Mouse (Mus musculus) midbrain, postnatal 0 days (tissue): ENCODE results near the gene Pear1. TPM values are rescaled to one million over a fixed set of nuclear protein-coding genes. Genes with fewer than 3 reads are reported as not detected.

Source experiments
- ATAC-seq: fragments of 200-750 bp; cut with Nextera tagmentation; 2 replicates; pipeline ENCODE4 v1.8.0; 2017; ENCODE audit warnings: moderate number of reproducible peaks, mild to moderate bottlenecking, moderate TSS enrichment, moderate library complexity; ENCODE audit not compliant: low FRiP score
- DNase-seq: peaks from one replicate; pipeline ENCODE4 v3.0.0-alpha.2; 2015; ENCODE audit warnings: low spot score
- H3K27ac ChIP-seq: fragments of 300-500 bp; sonication (generic); 2 replicates; pipeline ENCODE4 v1.5.1; 2014; ENCODE audit warnings: low read depth, mild to moderate bottlenecking, low read length, mixed read lengths
- H3K27me3 ChIP-seq: fragments of 300-500 bp; sonication (generic); 2 replicates; pipeline ENCODE4 v1.6.1; 2014; ENCODE audit warnings: low read length, control low read depth, mixed read lengths; ENCODE audit not compliant: insufficient read depth
- H3K36me3 ChIP-seq: fragments of 300-500 bp; sonication (generic); 2 replicates; pipeline ENCODE4 v1.6.1; 2014; ENCODE audit warnings: low read length, control low read depth, mixed read lengths; ENCODE audit not compliant: insufficient read depth
- H3K4me1 ChIP-seq: fragments of 300-500 bp; sonication (generic); 2 replicates; pipeline ENCODE4 v1.6.1; 2014; ENCODE audit warnings: mild to moderate bottlenecking, control low read depth, antibody characterized with exemption, low read length, mixed read lengths; ENCODE audit not compliant: insufficient read depth
- H3K4me2 ChIP-seq: fragments of 300-500 bp; sonication (generic); 2 replicates; pipeline ENCODE4 v1.6.1; 2014; ENCODE audit warnings: low read depth, mild to moderate bottlenecking, low read length, mixed read lengths; ENCODE audit not compliant: poor library complexity, severe bottlenecking
- H3K4me3 ChIP-seq: fragments of 300-500 bp; sonication (generic); 2 replicates; pipeline ENCODE4 v1.5.1; 2014; ENCODE audit warnings: low read depth, mild to moderate bottlenecking, low read length, moderate library complexity
- H3K9ac ChIP-seq: fragments of 300-500 bp; sonication (generic); replicated peaks from 2 replicates; pipeline ENCODE4 v1.6.1; 2014; ENCODE audit warnings: mild to moderate bottlenecking, low read length, moderate library complexity, mixed read lengths; ENCODE audit not compliant: poor library complexity, severe bottlenecking
- H3K9me3 ChIP-seq: fragments of 300-500 bp; sonication (generic); 2 replicates; pipeline ENCODE4 v1.6.1; 2016; ENCODE audit warnings: low read length, control low read depth
- CTCF ChIP-seq: IDR thresholded peaks from 2 replicates; pipeline ENCODE4 v1.5.1; 2016; ENCODE audit warnings: antibody characterized with exemption, mild to moderate bottlenecking
- WGBS: fragments of 180-500 bp; shearing (Covaris S2); extraction: QIAGEN DNeasy Blood & Tissue Kit; methylation state at CpG from one replicate; pipeline ENCODE4 v1.1.7; 2014; 5-methylcytosine and 5-hydroxymethylcytosine counted together
- polyA plus RNA-seq: library from polyadenylated mRNA; unstranded; fragments of >200 nt; fragmentation: Nextera tagmentation; extraction: Ambion mirVana; gene quantifications from 2 replicates; pipeline ENCODE4 v1.2.1, GENCODE M21; 2015
- total RNA-seq: library from RNA; depleted of rRNA; stranded (reverse); fragments of >200 nt; gene quantifications from 2 replicates; pipeline ENCODE4 v1.2.3, GENCODE M21; 2014; rRNA removed

The Pear1 gene
- total and polyA plus RNA-seq, 2 experiments from 2014 or later = 5.7 to 19.0 TPM

GRCm38 (mm10) chr3:87728696-87729095 lies 95.4 kb downstream of the Pear1 start:
- H3K4me3 ChIP-seq = no peak overlapping the region
- H3K4me1 ChIP-seq = no peaks in the 10 kb centered on the region
- ATAC-seq (no peak), DNase-seq (no peak)
- WGBS = 93% methylated on average over 6 of the region's 6 CpGs
- no peaks in the 10 kb centered on the region for H3K9me3 ChIP-seq
- no peak overlapping the region for H3K27ac ChIP-seq
- H3K36me3 ChIP-seq = peaks cover 91% of the 10 kb centered on the region
- H3K9ac ChIP-seq = no peak overlapping the region
- TF ChIP-seq CTCF = no peak
- no peak overlapping the region for H3K4me2 ChIP-seq
- H3K27me3 ChIP-seq = no peaks in the 10 kb centered on the region

- Histone ChIP-seq H3K4me3 (no peak overlapping the region), H3K36me3 (peaks cover 91% of the 10 kb centered on the region), H3K9ac (no peak overlapping the region), H3K27me3 (no peaks in the 10 kb centered on the region), H3K4me2 (no peak overlapping the region), H3K9me3 (no peaks in the 10 kb centered on the region), H3K4me1 (no peaks in the 10 kb centered on the region), H3K27ac (no peak overlapping the region)
- DNase-seq (no peak), ATAC-seq (no peak)
- no peak for TF ChIP-seq CTCF
- 96% methylated on average over 7 of the region's 7 CpGs for WGBS
Observed at GRCm38 (mm10) chr3:87726191-87726590, 97.9 kb downstream of the Pear1 start.

- Histone ChIP-seq H3K27ac (no peak overlapping the region), H3K4me1 (no peaks in the 10 kb centered on the region), H3K4me2 (no peak overlapping the region), H3K27me3 (no peaks in the 10 kb centered on the region), H3K4me3 (no peak overlapping the region), H3K36me3 (peaks cover 93% of the 10 kb centered on the region), H3K9ac (no peak overlapping the region), H3K9me3 (no peaks in the 10 kb centered on the region)
- WGBS = 98% methylated on average over 16 of the region's 16 CpGs
- no peak for DNase-seq
- ATAC-seq = no peak
- TF ChIP-seq CTCF = no peak
Observed at GRCm38 (mm10) chr3:87725396-87726160, 98.5 kb downstream of the Pear1 start.

GRCm38 (mm10) chr3:87724556-87724955 lies 99.5 kb downstream of the Pear1 start:
- TF ChIP-seq CTCF = no peak
- H3K4me3 ChIP-seq = no peak overlapping the region
- 88% methylated on average over 6 of the region's 6 CpGs for WGBS

GRCm38 (mm10) chr3:87718525-87718924 lies 105.6 kb downstream of the Pear1 start:
- ATAC-seq (no peak), DNase-seq (no peak)
- Histone ChIP-seq H3K4me2 (no peak overlapping the region), H3K27me3 (no peaks in the 10 kb centered on the region), H3K36me3 (peaks cover 67% of the 10 kb centered on the region), H3K4me1 (no peaks in the 10 kb centered on the region), H3K4me3 (no peak overlapping the region), H3K9me3 (no peaks in the 10 kb centered on the region), H3K9ac (no peak overlapping the region), H3K27ac (no peak overlapping the region)
- 90% methylated on average over 2 of the region's 2 CpGs for WGBS
- TF ChIP-seq CTCF = no peak

More at GRCm38 (mm10) chr3:87724556-87724955, 99.5 kb downstream of the Pear1 start:
- peaks cover 83% of the 10 kb centered on the region for H3K36me3 ChIP-seq
- DNase-seq = no peak
- no peak overlapping the region for H3K27ac ChIP-seq
- H3K9me3 ChIP-seq = no peaks in the 10 kb centered on the region
- no peak overlapping the region for H3K9ac ChIP-seq
- H3K4me2 ChIP-seq = no peak overlapping the region
- H3K27me3 ChIP-seq = no peaks in the 10 kb centered on the region
- ATAC-seq = no peak
- no peaks in the 10 kb centered on the region for H3K4me1 ChIP-seq

Other genes starting within 250 kb of the Pear1 start
- gene Arhgef11, start 206.7 kb downstream of the Pear1 start, total RNA-seq = 60.1 and 67.5 TPM in 2 replicates
- 15.0 and 16.4 TPM in 2 replicates for gene Arhgef11, start 206.7 kb downstream of the Pear1 start, polyA plus RNA-seq
- 0.66 and 1.2 TPM in 2 replicates for gene Lrrc71, start 75.7 kb downstream of the Pear1 start, total RNA-seq
- 0.96 and 1.3 TPM in 2 replicates for gene Lrrc71, start 75.7 kb downstream of the Pear1 start, polyA plus RNA-seq
- gene Ntrk1, start 29.1 kb downstream of the Pear1 start, total RNA-seq = 1.1 and 2.4 TPM in 2 replicates
- gene Ntrk1, start 29.1 kb downstream of the Pear1 start, polyA plus RNA-seq = 1.7 and 1.8 TPM in 2 replicates
- gene Insrr, start 27.4 kb downstream of the Pear1 start, total RNA-seq = 0.16 and 0.42 TPM in 2 replicates
- 0.25 and 0.27 TPM in 2 replicates for gene Insrr, start 27.4 kb downstream of the Pear1 start, polyA plus RNA-seq
- not detected in 2 replicates for gene Sh2d2a, start 22.4 kb upstream of the Pear1 start, total RNA-seq
- not detected in 2 replicates for gene Sh2d2a, start 22.4 kb upstream of the Pear1 start, polyA plus RNA-seq
- 92.6 and 94.8 TPM in 2 replicates for gene Prcc, start 61.3 kb upstream of the Pear1 start, total RNA-seq
- 21.1 and 24.3 TPM in 2 replicates for gene Prcc, start 61.3 kb upstream of the Pear1 start, polyA plus RNA-seq
- 86.5 and 89.7 TPM in 2 replicates for gene Hdgf, start 82.0 kb upstream of the Pear1 start, total RNA-seq
- gene Hdgf, start 82.0 kb upstream of the Pear1 start, polyA plus RNA-seq = 135 and 139 TPM in 2 replicates
- 41.3 and 41.7 TPM in 2 replicates for gene Mrpl24, start 95.2 kb upstream of the Pear1 start, total RNA-seq
- 37.2 and 39.7 TPM in 2 replicates for gene Mrpl24, start 95.2 kb upstream of the Pear1 start, polyA plus RNA-seq
- 20.5 and 21.0 TPM in 2 replicates for gene Isg20l2, start 106.0 kb upstream of the Pear1 start, total RNA-seq
- 13.6 and 14.7 TPM in 2 replicates for gene Isg20l2, start 106.0 kb upstream of the Pear1 start, polyA plus RNA-seq
- 27.8 and 28.2 TPM in 2 replicates for gene Rrnad1, start 106.4 kb upstream of the Pear1 start, total RNA-seq
- 17.6 and 19.1 TPM in 2 replicates for gene Rrnad1, start 106.4 kb upstream of the Pear1 start, polyA plus RNA-seq
- gene Crabp2, start 124.4 kb upstream of the Pear1 start, total RNA-seq = 19.2 and 27.1 TPM in 2 replicates
- gene Crabp2, start 124.4 kb upstream of the Pear1 start, polyA plus RNA-seq = 49.0 and 50.8 TPM in 2 replicates
- gene Nes, start 146.8 kb upstream of the Pear1 start, total RNA-seq = 22.4 and 37.1 TPM in 2 replicates
- gene Nes, start 146.8 kb upstream of the Pear1 start, polyA plus RNA-seq = 8.2 and 8.8 TPM in 2 replicates
- gene Bcan, start 175.9 kb upstream of the Pear1 start, total RNA-seq = 248 and 284 TPM in 2 replicates
- 180 and 212 TPM in 2 replicates for gene Bcan, start 175.9 kb upstream of the Pear1 start, polyA plus RNA-seq
- gene Hapln2, start 203.3 kb upstream of the Pear1 start, total RNA-seq = 2.4 and 3.0 TPM in 2 replicates
- 0.83 and 0.85 TPM in 2 replicates for gene Hapln2, start 203.3 kb upstream of the Pear1 start, polyA plus RNA-seq
- 7.8 and 18.5 TPM in 2 replicates for gene Gpatch4, start 218.8 kb upstream of the Pear1 start, total RNA-seq
- 32.3 and 35.7 TPM in 2 replicates for gene Gpatch4, start 218.8 kb upstream of the Pear1 start, polyA plus RNA-seq
- 85.2 and 123 TPM in 2 replicates for gene Naxe, start 234.2 kb upstream of the Pear1 start, total RNA-seq
- gene Naxe, start 234.2 kb upstream of the Pear1 start, polyA plus RNA-seq = 166 and 176 TPM in 2 replicates